Mouse (Mus musculus): ENCODE measurements at regions not wholly inside any gene's neighbourhood (a gene's known extent, or its start where the extent isn't known, plus 50 kb on each side); places are given as distances from the start of the nearest gene placed in this dataset.

- no peak for TF ChIP-seq GATA1 (IDR thresholded peaks at IDR 0.05; ENCODE audit: borderline replicate concordance, low read length)
- no peak for TF ChIP-seq CTCF (IDR thresholded peaks at IDR 0.05; ENCODE audit: low read depth, low read length)
- TF ChIP-seq TAL1 (conservative IDR thresholded peaks at IDR 0.05; ENCODE audit: low read depth, low read length), result no peak
These were observed 209.5 kb downstream of the Sorl1 start for GRCm38 (mm10) chr9:41914611-41915010.

All from G1E (cell line).